Mouse (Mus musculus) monocyte, adult 5-6 weeks (primary cell): ENCODE data around the gene Iqgap2. TPM values are rescaled to one million over a fixed set of nuclear protein-coding genes. Genes with fewer than 3 reads are reported as not detected.
A peak's percentile ranks its signal among the peaks of the same experiment; 100 is the strongest.

Experiments used
- ATAC-seq: fragments of 153-309, 156-312 bp; replicated peaks from 2 replicates; pipeline ENCODE4 v1.8.0; 2017; ENCODE audit warnings: mild to moderate bottlenecking; ENCODE audit not compliant: low TSS enrichment, insufficient number of reproducible peaks, severe bottlenecking, poor library complexity, low FRiP score
- total RNA-seq: library from RNA; stranded (forward); fragments of 200-1000, 200-491, 200-594 nt; gene quantifications from 3 replicates; pipeline ENCODE4 v1.2.3, GENCODE M21; 2017

Gene Iqgap2
- total RNA-seq, 1 experiment from 2014 or later: 51.2 TPM

DNA sequence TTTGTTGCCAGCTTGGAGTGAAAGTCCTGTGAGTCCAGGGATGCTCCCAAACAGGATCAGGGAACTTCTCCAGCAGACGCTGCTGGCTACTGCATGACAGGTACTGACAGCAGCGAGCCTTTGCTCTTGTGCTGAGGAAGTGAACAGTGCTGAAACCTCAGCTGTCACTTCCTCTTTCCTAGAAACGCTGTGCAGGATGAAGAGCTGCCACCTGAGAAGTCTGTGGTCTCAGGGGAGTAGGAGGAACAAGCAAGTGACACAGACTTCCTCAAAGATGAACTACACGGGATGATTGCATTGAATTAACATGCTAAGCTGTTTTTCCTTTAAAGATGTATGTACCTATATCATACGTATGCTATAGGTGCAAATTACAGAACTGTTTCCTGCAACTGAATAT, 206.0 kb downstream of the Iqgap2 start:
- peak; percentile 88 for ATAC-seq

DNA sequence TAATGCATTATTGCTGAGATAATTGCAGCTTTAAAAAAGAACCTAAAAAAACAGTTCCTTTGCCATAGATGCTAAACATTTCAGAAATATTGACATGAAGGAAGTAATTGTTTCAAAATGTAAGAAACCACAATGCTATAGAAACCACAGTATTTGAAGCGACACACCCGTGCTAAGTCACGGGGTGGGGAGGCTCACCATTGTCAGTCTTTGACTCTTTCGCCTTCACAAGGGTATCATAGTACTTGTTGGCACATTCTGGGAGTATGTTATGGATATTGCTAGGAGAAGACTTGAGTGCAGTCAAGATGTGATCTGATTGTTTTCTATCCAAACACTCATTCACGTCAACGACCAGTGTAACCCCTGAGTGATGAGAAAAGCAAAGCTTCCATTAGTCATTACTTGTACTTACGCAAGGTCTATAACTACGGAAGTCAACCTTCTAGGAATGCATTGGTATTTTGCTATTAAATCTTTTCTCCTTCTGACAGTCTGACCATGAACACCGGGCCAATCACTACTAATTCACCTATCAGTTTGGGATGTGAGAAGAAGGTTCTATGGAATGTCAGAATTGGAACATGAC, 207.0 kb downstream of the Iqgap2 start:
- ATAC-seq: peak; percentile 41

DNA sequence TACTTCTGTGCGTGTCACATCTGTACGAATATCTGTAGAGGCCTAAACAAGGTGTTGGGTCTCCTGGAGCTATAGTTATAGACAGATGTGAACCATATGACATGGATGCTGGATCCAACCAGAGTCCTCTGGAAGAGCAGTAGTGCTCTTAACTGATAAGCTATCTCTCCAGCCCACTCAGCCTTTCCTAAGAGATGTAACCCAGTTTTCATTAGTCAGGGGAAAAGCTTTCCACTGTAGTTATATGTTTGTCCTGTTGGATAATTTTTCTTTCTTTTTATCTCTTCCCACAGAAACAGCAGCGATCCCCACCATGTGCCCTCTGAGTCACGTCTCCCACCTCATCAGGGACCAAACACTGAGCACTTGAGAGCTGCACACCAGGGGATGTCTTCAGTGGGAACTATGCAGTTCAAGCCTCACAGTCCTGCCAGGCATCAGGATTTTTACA, 212.2 kb downstream of the Iqgap2 start:
- no peak for ATAC-seq

DNA sequence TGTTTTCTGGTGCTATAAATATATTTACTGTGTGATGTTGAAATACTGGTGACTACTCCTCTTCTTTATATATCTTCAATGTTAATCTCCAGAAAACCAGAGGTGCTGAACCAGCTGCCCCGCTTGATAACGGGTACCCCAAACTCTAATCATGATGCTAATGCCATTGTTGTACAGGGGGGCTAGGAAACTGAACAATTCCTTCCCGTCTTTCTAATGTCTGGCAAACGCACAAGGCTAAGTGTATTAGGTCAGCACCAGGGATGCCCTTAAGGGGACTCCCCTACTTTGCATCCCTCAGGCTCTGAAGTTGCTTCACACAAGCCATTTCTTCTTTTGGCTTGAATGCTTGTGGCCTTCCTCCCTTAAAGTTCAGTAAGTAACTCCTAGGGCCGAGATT, 212.6 kb downstream of the Iqgap2 start:
- peak; percentile 73 for ATAC-seq

DNA sequence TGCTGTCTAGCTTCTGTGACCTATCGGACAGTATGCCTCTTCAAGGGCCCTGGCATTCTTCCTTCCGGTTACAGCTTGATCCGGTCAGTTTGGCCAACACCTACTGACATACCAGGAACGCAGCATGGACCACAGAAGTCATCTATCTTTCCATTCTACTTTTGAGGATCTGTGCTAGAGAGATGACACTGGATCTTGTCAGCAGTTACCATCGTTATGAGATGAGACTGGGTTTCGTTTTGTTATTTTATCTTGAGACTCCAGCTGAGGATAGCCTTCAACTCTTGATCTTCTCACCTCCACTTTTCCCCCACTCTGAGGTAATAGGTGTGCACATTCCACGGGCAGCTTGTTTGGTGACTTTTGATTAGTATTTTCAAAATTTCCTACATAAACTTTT, 219.3 kb downstream of the Iqgap2 start:
- no peak for ATAC-seq

DNA sequence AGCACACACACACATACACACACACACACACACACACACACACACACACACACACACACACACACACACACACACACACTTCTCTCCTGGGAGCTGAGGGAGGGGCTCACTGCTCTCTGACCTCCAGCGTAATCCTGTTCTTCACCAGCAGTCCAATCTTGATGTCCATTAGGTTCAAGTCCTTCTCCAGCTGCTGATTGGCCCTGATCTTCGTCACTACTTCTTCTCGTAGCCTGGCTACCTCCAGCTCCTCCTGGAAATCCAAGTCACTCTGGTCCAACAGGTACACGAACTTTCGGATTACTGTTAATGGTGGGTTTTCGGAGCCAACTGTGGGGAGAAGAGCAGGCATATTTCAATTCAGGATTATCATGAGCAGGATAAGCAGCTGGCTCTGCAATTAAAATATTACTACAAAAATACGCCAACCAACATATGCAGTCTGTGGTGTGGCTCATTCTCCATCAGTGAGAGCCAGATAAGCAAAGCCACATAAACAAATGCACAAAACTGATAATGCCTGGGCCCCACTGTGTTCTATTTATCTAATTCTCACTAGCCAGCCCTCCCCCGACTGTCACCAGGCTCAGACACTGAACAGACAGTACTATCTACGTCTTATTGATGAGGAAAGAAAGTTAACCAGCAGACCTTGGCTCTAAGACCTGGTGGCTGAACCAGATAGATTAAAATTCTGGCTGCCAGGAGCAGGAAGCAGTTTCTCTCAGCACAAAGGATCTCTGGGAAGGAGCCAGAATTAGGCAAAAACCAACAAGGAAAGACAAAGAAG, 220.4 kb downstream of the Iqgap2 start:
- no peak for ATAC-seq

DNA sequence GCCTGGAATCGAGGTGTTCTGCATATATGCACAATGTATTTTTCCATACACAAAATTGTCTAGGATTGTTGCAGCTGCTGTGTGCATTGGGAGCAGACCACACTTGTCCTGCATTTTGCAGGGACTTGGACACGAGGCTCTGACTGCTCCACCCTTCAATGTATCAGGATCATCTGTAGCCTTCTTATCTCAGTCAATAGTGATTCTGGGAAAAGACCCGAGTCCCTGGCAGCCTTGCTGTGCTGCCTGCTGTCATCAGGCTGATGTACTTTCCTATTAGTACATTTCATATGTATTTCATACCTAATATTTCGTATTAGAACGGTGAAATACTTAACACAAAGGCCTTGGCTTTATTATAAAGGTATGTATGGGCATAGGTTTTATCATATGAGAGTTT, 221.2 kb downstream of the Iqgap2 start:
- no peak for ATAC-seq

DNA sequence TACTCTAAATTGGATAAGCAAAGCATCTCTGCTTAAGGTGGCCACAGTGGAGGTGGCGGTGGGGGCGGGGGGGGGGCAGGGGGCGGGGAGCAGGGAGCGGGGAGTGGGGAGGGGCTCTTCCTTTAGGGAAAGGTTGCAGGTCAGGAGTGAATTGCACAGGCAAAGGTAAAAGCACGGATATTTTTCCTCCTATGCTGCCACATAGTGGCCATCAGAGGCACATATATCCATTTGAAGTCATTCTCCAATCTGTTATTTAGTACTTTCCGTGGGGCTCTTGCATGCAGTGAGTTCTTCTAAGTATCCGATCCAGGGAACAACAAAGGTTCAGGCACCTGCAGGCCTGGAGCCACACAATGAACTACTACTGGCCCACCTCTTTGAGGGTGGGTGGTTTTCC, 224.5 kb downstream of the Iqgap2 start:
- no peak for ATAC-seq

DNA sequence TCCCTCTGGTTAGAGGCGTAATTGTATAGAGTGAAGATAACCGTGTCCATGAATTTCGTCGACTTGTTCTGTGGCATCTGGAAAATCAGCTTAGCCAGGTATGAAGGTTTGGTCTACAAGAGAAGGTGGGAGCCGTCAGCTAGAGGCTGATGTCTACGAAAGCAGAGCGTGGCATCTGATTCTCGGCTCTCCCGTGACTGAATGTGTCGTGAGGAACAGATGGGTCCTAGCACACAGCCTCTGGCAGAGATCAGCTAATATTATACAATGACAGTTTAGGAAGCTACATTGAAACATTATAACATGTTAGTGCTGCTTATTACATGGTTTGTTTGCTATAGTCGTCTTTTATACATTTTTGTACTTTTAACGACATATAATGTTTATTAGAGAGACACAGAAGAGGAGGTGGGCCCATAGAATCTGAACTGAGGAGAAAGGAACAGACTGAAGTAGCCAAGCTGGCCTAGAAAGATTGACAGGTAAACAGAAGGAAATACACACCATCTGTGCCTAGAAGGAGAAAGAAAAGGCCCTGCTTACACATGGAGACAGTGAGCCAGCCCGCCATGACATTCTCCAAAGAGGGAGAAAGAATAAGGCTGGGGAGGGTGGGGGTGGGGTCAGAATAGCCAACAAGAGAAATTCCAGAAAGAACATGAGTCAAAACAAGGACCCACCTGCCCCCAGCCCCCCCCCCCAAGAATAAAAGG, 225.9 kb downstream of the Iqgap2 start:
- no peak for ATAC-seq

DNA sequence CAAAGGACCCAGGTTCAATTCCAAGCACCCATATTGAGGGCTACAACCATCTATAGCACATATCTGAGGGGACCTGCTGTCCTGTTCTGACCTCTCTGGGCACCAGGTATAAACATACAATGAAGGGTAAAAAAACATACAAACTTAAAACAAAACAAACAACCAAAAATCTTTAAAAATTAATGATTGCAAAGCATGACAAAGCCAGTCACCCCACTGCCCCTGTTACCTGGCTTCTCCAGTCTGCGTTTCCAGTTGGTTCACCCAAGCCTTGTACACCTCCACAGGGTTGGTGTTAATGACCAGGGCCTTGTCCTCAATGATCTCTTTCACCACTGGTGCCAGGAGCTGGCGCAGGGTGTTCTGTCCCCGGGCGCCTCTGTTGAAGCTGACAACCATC, 227.9 kb downstream of the Iqgap2 start:
- ATAC-seq: no peak

DNA sequence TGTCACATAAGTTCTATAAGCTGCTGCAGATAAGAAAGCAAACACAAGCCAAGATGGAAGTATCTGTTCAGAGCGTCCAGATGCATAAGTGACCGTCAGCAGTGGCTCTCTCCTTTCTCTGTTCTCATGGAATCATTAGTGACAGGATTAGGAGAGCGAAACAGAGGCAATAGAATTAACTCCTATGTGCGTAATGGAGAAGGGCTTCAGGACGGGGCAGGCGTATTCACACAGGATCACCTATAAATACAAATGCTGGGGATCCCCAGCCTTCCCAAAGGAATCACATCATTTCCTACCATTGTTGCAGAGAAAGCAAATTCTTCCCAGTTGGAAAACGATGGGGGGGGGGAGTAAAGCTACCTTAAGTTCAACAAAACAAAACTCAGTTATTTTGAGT, 232.3 kb downstream of the Iqgap2 start:
- ATAC-seq: no peak

DNA sequence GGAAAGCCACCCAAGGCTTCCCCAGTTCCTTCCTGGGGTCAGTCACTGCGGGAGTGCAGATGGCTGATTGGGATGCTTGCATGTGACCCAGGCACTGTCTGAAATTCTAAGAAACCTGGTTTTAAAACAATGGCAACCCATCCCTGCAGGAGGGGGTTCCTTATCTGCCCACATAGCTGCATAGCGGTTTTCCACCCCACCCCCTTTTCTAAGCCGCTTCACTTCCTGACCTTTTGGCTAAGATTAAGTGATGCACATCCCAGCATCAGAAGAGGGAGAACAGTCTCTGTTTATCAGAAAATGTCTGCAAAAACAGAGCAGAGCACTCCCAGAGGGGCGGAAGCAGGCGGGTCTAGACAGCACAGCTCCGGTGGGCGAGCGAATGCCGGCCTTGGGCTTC, 234.6 kb downstream of the Iqgap2 start:
- ATAC-seq: no peak

DNA sequence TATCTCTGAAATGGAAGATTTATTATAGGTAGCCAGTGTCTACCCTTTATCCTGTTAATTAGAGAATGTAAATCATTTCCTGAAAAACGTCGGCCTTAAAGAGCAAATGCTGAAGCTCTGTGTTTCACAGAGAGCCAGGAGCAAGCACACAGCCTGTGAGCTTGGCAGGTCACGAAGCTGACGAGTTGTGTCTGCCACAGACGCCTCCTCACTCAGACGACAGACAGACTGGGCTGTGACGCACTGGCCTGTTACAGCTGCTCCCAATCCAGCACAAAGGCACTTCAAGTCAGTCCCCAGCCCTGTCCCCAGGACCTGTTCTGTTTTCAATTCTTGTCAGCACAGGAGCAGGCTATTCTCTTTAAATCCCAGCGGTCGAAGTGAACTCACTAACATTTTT, 236.4 kb downstream of the Iqgap2 start:
- ATAC-seq: no peak

DNA sequence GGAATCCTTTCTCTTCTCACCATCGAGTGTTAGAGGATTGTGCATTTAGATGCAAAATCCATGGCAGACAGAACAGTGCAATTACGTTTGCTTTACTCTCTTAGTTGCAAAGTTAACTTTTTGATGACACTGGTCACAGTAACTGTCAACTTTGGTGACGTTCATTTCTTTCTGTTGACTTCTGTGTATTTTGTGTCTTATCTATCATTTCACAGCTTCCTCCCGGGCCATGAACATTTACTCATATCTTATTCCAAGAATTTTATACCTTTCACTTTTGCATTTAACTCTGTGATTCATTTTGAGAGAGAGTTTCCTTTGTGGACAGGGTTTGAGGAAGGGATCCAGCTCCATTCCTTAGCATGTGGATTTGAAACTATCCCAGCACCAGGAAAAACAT, 238.0 kb downstream of the Iqgap2 start:
- ATAC-seq: no peak

DNA sequence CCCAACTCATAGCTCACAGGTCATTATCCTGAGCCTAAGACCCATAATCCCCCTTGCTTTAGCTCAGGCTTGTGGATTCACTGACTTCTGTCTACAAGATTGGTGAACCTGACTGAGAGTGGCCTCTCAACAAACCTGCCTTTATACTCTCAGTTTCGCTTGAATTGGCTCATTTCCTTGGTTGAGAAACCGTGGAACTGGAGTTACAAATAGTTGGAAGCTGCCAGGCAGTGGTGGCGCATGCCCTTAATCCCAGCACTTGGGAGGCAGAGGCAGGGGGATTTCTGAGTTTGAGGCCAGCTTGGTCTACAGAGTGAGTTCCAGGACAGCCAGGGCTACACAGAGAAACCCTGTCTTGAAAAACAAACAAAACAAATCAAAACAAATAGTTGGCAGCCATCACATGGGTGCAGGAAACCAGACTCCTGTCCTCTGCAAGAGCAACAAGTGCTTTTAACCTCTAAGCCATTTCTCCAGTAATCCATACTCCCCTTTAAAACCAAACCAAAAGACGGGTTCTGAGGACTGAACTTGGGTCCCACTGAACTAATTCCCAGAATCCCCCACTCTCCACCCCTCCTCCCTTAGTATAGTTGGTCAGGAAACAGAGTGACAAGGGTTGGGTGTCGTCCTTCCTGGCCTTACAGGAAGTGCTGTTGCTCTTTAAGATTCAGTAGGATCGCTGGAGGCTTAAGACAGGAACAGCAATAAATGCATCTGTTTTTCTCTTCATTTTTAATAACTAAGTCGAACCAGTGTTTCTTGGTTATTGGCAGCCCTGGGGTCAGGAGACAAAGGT, 239.7 kb downstream of the Iqgap2 start:
- no peak for ATAC-seq

DNA sequence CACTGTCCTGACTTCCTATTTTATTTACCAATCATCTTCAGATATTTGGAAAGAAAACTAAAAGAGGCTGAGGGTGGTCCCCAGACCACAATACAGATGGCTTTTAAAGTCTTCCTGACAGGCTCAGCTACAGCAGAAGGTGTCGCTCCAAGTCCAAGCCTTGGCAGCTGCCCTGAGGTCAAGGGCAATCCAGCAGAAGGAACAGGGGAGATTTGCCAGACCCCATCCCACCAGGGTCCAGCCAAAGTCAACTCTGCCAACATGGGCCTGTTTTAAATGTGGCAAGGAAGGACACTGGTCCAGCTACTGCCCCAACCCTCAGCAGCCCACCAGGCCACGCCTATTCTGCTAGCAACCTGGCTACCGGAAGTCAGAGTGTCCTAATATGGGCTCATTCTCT, 241.8 kb downstream of the Iqgap2 start:
- no peak for ATAC-seq

DNA sequence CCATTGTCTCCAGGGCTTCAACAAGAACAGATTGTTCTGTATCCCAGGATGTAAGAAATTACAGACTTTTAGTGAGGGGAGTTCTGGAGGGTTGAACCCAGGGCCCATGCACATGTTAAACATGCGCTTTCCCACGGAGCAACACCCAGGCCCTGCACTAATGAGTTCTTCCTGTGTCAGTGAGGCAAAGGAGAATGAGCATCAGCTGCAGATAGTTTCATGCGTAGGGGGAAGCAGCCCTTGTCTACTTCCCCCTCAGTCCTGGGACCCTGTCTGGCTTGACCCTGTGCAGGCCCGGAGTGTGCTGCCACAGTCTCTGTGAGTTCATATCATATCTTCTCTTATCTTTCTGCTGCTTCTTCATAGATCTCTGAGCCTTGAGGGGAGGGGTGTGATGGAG, 244.5 kb downstream of the Iqgap2 start:
- no peak for ATAC-seq

DNA sequence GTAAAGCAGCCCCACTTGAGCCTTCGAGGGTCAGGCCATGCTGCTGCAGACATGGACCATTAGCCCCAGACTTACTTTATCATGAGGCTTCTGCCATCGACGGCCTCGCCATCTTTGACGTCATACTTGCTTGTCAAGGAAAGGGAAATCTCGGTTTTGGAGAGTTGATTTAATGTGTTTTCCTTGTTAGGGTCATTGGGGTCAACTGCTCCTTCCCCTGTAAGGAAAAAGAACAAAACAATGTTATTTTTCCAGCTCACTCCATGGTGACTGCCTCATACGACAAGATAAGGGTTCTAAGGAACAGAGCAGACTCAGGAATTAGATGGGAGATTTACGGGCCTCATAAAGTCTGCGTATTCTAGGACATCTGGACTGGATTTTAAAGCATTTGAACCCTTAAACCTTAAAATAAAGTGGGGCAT, 245.0 kb downstream of the Iqgap2 start:
- no peak for ATAC-seq

DNA sequence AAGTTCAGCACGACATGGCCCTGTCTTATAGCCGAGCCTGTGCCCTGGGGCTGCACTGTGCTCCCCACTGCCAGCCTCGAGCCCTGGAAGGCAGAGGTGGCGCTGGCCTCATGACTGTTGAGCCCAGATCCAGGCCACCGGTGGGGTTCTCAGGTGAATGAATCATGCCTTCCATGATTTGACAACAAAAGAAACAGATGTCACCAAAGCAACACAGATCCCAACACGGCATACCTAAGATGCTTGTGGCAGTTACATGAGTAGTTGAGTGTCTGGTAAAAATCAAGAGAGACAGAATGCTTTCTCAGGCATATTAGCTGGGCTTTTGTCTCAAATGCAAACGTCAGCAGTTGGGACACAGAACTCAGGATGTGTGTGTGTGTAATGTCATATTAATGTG, 248.0 kb downstream of the Iqgap2 start:
- no peak for ATAC-seq
